Mouse (Mus musculus) neural tube, embryonic 11.5 days (tissue): Measurements from ENCODE around the gene March5. TPM values are rescaled to one million over a fixed set of nuclear protein-coding genes. Genes with fewer than 3 reads are reported as not detected.
A peak's percentile ranks its signal among the peaks of the same experiment; 100 is the strongest.
"Not testable (repeated sequence)": the region's sequence is repeated elsewhere in the genome, so short reads cannot be mapped to it uniquely, and the experiment has no call there.

ENCODE experiments used
- ATAC-seq: fragments of 200-750 bp; cut with Nextera tagmentation; 2 replicates; pipeline ENCODE4 v1.8.0; 2017; ENCODE audit warnings: moderate number of reproducible peaks, mild to moderate bottlenecking, moderate TSS enrichment, moderate library complexity; ENCODE audit not compliant: insufficient read depth, low FRiP score, low TSS enrichment
- DNase-seq: peaks from one replicate; pipeline ENCODE4 v3.0.0-alpha.2; 2015; ENCODE audit warnings: low spot score
- H3K27ac ChIP-seq: fragments of 300-500 bp; sonication (generic); 2 replicates; pipeline ENCODE4 v1.5.1; 2014; ENCODE audit warnings: low read depth, mild to moderate bottlenecking, low read length
- H3K27me3 ChIP-seq: fragments of 300-500 bp; sonication (generic); 2 replicates; pipeline ENCODE4 v1.6.1; 2014; ENCODE audit warnings: mild to moderate bottlenecking, low read length, mixed read lengths; ENCODE audit not compliant: control insufficient read depth, insufficient read depth
- H3K36me3 ChIP-seq: fragments of 300-500 bp; sonication (generic); 2 replicates; pipeline ENCODE4 v1.6.1; 2014; ENCODE audit warnings: mild to moderate bottlenecking, low read length, moderate library complexity, mixed read lengths; ENCODE audit not compliant: control insufficient read depth, insufficient read depth
- H3K4me1 ChIP-seq: fragments of 300-500 bp; sonication (generic); 2 replicates; pipeline ENCODE4 v1.6.1; 2014; ENCODE audit warnings: low read length, mixed read lengths; ENCODE audit not compliant: control insufficient read depth, insufficient read depth
- H3K4me2 ChIP-seq: fragments of 300-500 bp; sonication (generic); 2 replicates; pipeline ENCODE4 v1.6.1; 2014; ENCODE audit warnings: low read depth, mild to moderate bottlenecking, moderate library complexity
- H3K4me3 ChIP-seq: fragments of 300-500 bp; sonication (generic); 2 replicates; pipeline ENCODE4 v1.5.1; 2014; ENCODE audit warnings: low read depth, low read length
- H3K9ac ChIP-seq: fragments of 300-500 bp; sonication (generic); 2 replicates; pipeline ENCODE4 v1.6.1; 2014; ENCODE audit warnings: mild to moderate bottlenecking, low read length
- H3K9me3 ChIP-seq: fragments of 300-500 bp; sonication (generic); 2 replicates; pipeline ENCODE4 v1.6.1; 2016; ENCODE audit warnings: low read length; ENCODE audit not compliant: control insufficient read depth
- WGBS: fragments of 180-500 bp; shearing (Covaris S2); extraction: QIAGEN DNeasy Blood & Tissue Kit; methylation state at CpG from one replicate; pipeline ENCODE4 v1.1.7; 2014; 5-methylcytosine and 5-hydroxymethylcytosine counted together
- polyA plus RNA-seq: library from polyadenylated mRNA; unstranded; fragments of >200 nt; fragmentation: Nextera tagmentation; extraction: Ambion mirVana; gene quantifications from 2 replicates; pipeline ENCODE4 v1.2.1, GENCODE M21; 2014

The March5 gene
- polyA plus RNA-seq, 1 experiment from 2014 or later, result 142 TPM

- H3K4me3 ChIP-seq, DNase-seq, H3K27ac ChIP-seq, H3K4me1 ChIP-seq, ATAC-seq, H3K4me2 ChIP-seq, H3K9ac ChIP-seq, H3K9me3 ChIP-seq, H3K36me3 ChIP-seq: not testable (repeated sequence)
- peaks cover 17% of the 10 kb centered on the region for H3K27me3 ChIP-seq
- WGBS, result 72% methylated on average over 9 of the region's 9 CpGs
Observed at GRCm38 (mm10) chr19:37232598-37232997, 25.3 kb downstream of the March5 start.

DNA sequence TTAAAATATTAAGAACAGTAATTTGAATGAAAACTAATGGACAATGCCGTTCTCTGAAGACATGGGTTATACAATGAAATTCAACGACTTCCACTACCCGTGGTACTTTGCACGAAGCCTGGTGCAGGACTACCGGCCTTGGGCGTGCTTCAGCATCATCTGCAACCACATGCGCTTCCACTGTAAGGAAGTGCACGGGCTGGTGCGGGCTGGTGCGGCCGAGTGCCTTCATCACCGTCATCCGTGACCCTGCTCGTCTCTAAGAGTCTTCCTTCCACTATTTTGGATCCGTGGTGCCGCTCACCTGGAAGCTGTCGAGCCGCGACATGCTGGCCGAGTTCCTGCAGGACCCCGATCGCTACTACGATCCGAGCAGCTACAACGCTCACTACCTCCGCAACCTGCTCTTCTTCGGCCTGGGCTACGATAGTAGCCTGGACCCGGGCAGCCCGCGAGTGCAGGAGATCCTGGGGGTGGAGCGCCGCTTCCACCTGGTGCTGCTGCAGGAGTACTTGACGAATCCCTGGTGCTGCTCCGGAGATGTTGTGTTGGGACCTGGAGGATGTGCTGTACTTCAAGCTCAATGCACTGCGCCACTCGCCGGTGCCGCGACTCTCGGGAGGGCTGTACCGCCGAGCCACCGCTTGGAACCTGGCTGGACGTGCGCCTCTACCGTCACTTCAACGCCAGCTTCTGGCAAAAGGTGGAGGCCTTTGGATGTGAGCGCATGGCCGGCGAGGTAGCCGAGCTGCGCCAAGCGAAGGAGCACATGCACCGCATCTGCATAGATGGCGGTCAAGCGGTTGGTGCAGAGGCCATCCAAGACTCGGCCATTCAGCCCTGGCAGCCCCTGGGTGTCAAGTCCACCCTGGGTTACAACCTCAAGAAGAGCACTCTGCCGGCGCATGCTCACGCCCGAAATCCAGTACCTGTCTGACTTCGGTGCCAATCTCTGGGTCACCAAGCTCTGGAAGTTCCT lies 26.5 kb downstream of the March5 start:
- 4% methylated on average over 63 of the region's 63 CpGs for WGBS
- ATAC-seq, result peak; percentile 41; the same call in 1 of the 2 replicates
- H3K4me3 ChIP-seq, result peak overlapping the region; percentile 39
- peak overlapping the region; percentile 78 for H3K4me2 ChIP-seq
- H3K9ac ChIP-seq, result no peak overlapping the region
- DNase-seq, result peak; percentile 50
- no peaks in the 10 kb centered on the region for H3K9me3 ChIP-seq
- H3K27me3 ChIP-seq, result peaks cover 17% of the 10 kb centered on the region
- H3K4me1 ChIP-seq, result no peaks in the 10 kb centered on the region
- no peaks in the 10 kb centered on the region for H3K36me3 ChIP-seq
- no peak overlapping the region for H3K27ac ChIP-seq

DNA sequence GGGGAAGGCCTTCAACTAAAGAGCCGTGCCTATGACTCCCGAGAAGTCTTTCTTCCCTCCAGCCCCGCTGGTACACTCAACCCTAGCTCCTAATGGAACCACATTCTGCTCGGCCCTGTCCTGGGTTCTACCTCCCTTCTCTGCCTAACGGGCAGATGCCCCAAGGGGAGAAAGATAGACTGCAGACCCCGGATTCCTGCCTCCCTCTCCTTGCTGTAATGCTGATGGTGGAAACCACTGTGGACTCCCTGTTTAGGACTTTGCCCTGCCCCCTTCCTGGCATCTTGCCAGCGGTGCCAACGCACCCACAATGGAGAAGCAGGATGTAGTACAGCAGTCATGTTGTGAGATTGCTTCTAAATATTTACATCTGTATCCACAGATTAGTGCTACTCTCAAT lies 28.5 kb downstream of the March5 start:
- ATAC-seq (no peak), DNase-seq (no peak)
- no peak overlapping the region for H3K4me3 ChIP-seq
- H3K27ac ChIP-seq, result no peak overlapping the region
- H3K9ac ChIP-seq, result no peak overlapping the region
- peaks cover 17% of the 10 kb centered on the region for H3K27me3 ChIP-seq
- no peaks in the 10 kb centered on the region for H3K9me3 ChIP-seq
- H3K4me2 ChIP-seq, result no peak overlapping the region
- H3K4me1 ChIP-seq, result no peaks in the 10 kb centered on the region
- WGBS, result 61% methylated on average over 8 of the region's 8 CpGs
- no peaks in the 10 kb centered on the region for H3K36me3 ChIP-seq

DNA sequence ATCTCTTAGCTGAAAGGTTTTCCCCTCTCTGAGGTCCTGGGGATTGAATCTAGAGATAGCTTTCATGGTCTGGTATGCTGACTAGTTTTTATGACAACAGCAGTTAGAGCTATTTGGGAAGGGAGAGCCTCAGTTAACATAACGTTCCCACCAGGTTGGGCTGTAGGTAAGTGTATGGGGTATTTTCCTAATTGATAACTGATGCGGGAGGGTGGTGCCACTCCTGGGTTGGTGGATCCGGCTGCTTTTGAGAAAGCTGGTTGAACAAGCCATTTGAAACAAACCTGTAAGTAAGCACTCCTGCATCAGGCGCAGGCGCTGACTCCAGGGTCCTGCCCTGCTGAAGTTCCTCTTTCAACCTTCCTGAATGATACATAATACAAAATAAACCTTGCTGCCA lies 30.0 kb downstream of the March5 start:
- Histone ChIP-seq H3K4me2 (no peak overlapping the region), H3K9ac (no peak overlapping the region), H3K9me3 (no peaks in the 10 kb centered on the region), H3K4me3 (no peak overlapping the region), H3K36me3 (no peaks in the 10 kb centered on the region), H3K27ac (no peak overlapping the region), H3K4me1 (no peaks in the 10 kb centered on the region), H3K27me3 (peaks cover 17% of the 10 kb centered on the region)
- DNase-seq, result no peak
- no peak for ATAC-seq
- WGBS, result 53% methylated on average over 5 of the region's 5 CpGs

DNA sequence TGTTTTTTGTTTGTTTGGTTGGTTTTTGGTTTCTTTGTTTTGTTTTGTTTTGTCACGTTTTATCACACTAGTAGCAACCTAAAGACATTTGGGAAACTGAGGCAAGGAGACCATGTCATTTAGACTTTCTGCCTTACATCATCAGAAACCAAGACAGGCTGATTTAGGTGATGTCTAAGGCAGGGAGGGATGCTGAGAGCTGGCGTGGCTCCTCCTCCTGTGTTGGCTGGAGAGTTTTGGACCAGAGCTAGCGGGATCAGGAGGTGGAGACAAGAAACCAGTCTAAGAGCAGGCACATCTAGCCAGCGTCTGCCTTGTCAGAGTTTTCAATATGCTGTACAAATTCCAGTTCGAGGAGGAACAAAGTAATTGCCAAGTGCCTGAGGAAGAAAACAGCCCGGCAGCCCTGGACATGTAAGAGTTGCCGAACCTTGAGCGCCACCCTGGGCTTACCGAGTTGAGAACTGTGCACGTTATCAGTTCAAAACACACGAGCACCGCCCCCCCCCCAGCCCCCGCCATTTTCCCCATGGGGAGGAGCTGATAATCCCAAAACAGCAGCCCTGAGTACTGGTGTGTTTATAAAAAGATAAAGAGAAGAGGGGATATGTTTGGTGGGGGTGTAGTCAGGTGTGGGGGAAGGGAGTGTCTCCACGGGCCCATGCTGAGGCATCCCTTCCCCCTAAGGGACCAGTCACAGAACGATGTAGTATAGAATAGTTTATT lies 30.5 kb downstream of the March5 start:
- Histone ChIP-seq H3K4me3 (no peak overlapping the region), H3K27me3 (peaks cover 17% of the 10 kb centered on the region), H3K4me1 (no peaks in the 10 kb centered on the region), H3K36me3 (no peaks in the 10 kb centered on the region), H3K27ac (no peak overlapping the region), H3K4me2 (no peak overlapping the region), H3K9ac (no peak overlapping the region), H3K9me3 (no peaks in the 10 kb centered on the region)
- ATAC-seq (no peak), DNase-seq (no peak)
- WGBS, result 10% methylated on average over 15 of the region's 15 CpGs

DNA sequence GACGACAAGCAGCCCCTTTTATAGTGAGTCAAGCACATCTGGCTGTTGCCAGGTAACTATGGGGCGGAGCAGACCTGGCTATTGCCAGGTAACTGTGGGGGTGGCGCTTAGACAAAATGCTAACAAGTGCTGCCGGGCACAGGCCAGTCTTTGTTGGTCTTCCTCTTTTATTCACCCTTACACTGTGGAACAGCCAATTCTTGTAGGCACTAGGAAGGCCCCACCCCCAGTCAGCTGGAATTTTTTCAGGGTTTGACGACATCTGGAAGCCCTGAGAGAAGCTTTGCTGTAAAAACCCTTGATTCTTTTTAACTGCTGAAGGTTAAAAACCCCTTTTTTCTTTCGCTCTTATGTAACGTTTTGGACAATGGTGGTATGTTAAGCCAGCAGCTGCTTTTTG lies 31.3 kb downstream of the March5 start:
- H3K27me3 ChIP-seq, result peaks cover 14% of the 10 kb centered on the region
- H3K4me1 ChIP-seq, result no peaks in the 10 kb centered on the region
- no peaks in the 10 kb centered on the region for H3K9me3 ChIP-seq
- DNase-seq (no peak), ATAC-seq (no peak)
- H3K4me2 ChIP-seq, result no peak overlapping the region
- H3K27ac ChIP-seq, result no peak overlapping the region
- no peak overlapping the region for H3K9ac ChIP-seq
- H3K4me3 ChIP-seq, result no peak overlapping the region
- no peaks in the 10 kb centered on the region for H3K36me3 ChIP-seq
- 11% methylated on average over 7 of the region's 7 CpGs for WGBS

DNA sequence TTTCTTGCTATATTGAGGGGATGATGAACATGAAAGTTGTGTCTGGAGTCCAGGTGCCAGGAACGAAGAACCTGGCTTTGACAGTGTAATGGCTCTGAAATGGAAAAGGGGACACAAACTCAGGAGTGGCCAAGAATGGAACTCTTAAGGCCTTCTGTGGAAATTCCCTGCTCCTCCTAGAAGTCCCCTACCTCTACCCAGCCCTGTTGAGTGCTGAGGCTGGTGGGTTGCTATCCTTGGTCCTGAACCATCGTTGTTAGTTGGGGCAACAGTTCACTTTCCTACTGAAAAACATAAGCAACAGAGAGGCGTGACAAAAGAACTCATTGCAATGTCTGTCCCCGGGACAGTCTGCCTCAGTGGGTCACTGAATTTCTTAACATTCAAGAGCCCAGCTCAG lies 31.8 kb downstream of the March5 start:
- H3K27ac ChIP-seq, result no peak overlapping the region
- H3K27me3 ChIP-seq, result peaks cover 10% of the 10 kb centered on the region
- H3K4me3 ChIP-seq, result no peak overlapping the region
- H3K36me3 ChIP-seq, result no peaks in the 10 kb centered on the region
- WGBS, result 29% methylated on average over 4 of the region's 4 CpGs
- H3K9ac ChIP-seq, result no peak overlapping the region
- no peak overlapping the region for H3K4me2 ChIP-seq
- H3K4me1 ChIP-seq, result no peaks in the 10 kb centered on the region
- ATAC-seq (no peak), DNase-seq (peak; percentile 53)
- H3K9me3 ChIP-seq, result no peaks in the 10 kb centered on the region

DNA sequence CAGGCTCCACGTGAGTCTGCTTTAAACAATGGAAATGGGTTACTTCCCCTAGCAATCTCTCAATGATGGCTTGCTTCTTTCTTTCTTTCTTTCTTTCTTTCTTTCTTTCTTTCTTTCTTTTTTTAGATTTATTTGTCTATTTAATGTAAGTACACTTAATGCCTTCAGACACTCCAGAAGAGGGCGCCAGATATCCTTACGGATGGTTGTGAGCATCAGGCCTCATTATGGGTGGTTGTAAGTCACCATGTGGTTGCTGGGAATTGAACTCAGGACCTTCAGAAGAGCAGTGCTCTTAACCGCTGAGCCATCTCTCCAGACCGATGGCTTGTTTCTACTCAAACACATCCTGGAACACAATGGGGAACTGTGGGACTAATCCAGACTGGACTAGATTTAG lies 33.9 kb downstream of the March5 start:
- ATAC-seq (no peak), DNase-seq (no peak)
- WGBS, result 75% methylated on average over 5 of the region's 5 CpGs
- H3K4me2 ChIP-seq, result no peak overlapping the region
- no peaks in the 10 kb centered on the region for H3K9me3 ChIP-seq
- H3K4me3 ChIP-seq, result no peak overlapping the region
- H3K27ac ChIP-seq, result no peak overlapping the region
- no peaks in the 10 kb centered on the region for H3K27me3 ChIP-seq
- no peaks in the 10 kb centered on the region for H3K36me3 ChIP-seq
- no peaks in the 10 kb centered on the region for H3K4me1 ChIP-seq
- H3K9ac ChIP-seq, result no peak overlapping the region
